Mouse (Mus musculus): ENCODE data around the gene Akr1b7. TPM values are rescaled to one million over a fixed set of nuclear protein-coding genes. Genes with fewer than 3 reads are reported as not detected.
"Not testable (repeated sequence)": the region's sequence is repeated elsewhere in the genome, so short reads cannot be mapped to it uniquely, and the experiment has no call there.

Gene Akr1b7
- polyA plus RNA-seq (2014; fragmentation: Nextera tagmentation; extraction: Ambion mirVana), result 0.70 and 1.2 TPM in 2 replicates

- H3K27me3 ChIP-seq (replicated peaks; ENCODE audit: control insufficient read depth, insufficient read depth, low read length), result no peaks in the 10 kb centered on the region
- H3K9me3 ChIP-seq (ENCODE audit: control insufficient read depth, low read length), result no peaks in the 10 kb centered on the region
- ATAC-seq (replicated peaks; ENCODE audit: low FRiP score), result no peak
- H3K36me3 ChIP-seq (ENCODE audit: control insufficient read depth, insufficient read depth, low read length), result no peaks in the 10 kb centered on the region
- no peak within 1 kb of the TSS for H3K4me3 ChIP-seq (ENCODE audit: low read depth, low read length)
- H3K9ac ChIP-seq (ENCODE audit: low read depth, low read length), result no peak within 1 kb of the TSS
- no peaks in the 10 kb centered on the region for H3K4me1 ChIP-seq (replicated peaks; ENCODE audit: control insufficient read depth, insufficient read depth, low read length)
- H3K27ac ChIP-seq (ENCODE audit: low read depth, low read length), result no peak within 1 kb of the TSS
- DNase-seq (ENCODE audit: low spot score), result no peak
- no peak within 1 kb of the TSS for H3K4me2 ChIP-seq
- WGBS, result 66% methylated on average over 6 of the region's 6 CpGs
These were observed at the start of gene Akr1b7 for GRCm38 (mm10) chr6:34412023-34412422. Akr1b7 (plus strand) TSS chr6:34412334.

GRCm38 (mm10) chr6:34364217-34365136 lies 47.7 kb upstream of the Akr1b7 start:
- Histone ChIP-seq H3K36me3 (ENCODE audit: control insufficient read depth, insufficient read depth, low read length) (no peaks in the 10 kb centered on the region), H3K4me2 (no peak overlapping the region), H3K27ac (ENCODE audit: low read depth, low read length) (no peak overlapping the region), H3K4me1 (replicated peaks; ENCODE audit: control insufficient read depth, insufficient read depth, low read length) (no peaks in the 10 kb centered on the region), H3K27me3 (replicated peaks; ENCODE audit: control insufficient read depth, insufficient read depth, low read length) (no peaks in the 10 kb centered on the region), H3K9me3 (ENCODE audit: control insufficient read depth, low read length) (no peaks in the 10 kb centered on the region), H3K9ac (ENCODE audit: low read depth, low read length) (no peak overlapping the region), H3K4me3 (ENCODE audit: low read depth, low read length) (no peak overlapping the region)
- 73% methylated on average over 12 of the region's 12 CpGs for WGBS
- ATAC-seq (replicated peaks; ENCODE audit: low FRiP score) (no peak), DNase-seq (ENCODE audit: low spot score) (no peak)

- ATAC-seq (replicated peaks; ENCODE audit: low FRiP score) (no peak), DNase-seq (ENCODE audit: low spot score) (no peak)
- Histone ChIP-seq H3K36me3 (ENCODE audit: control insufficient read depth, insufficient read depth, low read length) (no peaks in the 10 kb centered on the region), H3K27ac (ENCODE audit: low read depth, low read length) (no peak overlapping the region), H3K4me2 (no peak overlapping the region), H3K27me3 (replicated peaks; ENCODE audit: control insufficient read depth, insufficient read depth, low read length) (no peaks in the 10 kb centered on the region), H3K4me1 (replicated peaks; ENCODE audit: control insufficient read depth, insufficient read depth, low read length) (no peaks in the 10 kb centered on the region; the same call in 1 of the 2 replicates), H3K9ac (ENCODE audit: low read depth, low read length) (no peak overlapping the region), H3K4me3 (ENCODE audit: low read depth, low read length) (no peak overlapping the region), H3K9me3 (ENCODE audit: control insufficient read depth, low read length) (no peaks in the 10 kb centered on the region)
- 61% methylated on average over 9 of the region's 9 CpGs for WGBS
These were observed 44.1 kb upstream of the Akr1b7 start for GRCm38 (mm10) chr6:34367998-34368397.

GRCm38 (mm10) chr6:34370081-34370480 lies 42.1 kb upstream of the Akr1b7 start:
- DNase-seq (ENCODE audit: low spot score), result no peak
- no peak for ATAC-seq (replicated peaks; ENCODE audit: low FRiP score)
- no peaks in the 10 kb centered on the region for H3K9me3 ChIP-seq (ENCODE audit: control insufficient read depth, low read length)
- H3K27ac ChIP-seq (ENCODE audit: low read depth, low read length), result no peak overlapping the region
- H3K9ac ChIP-seq (ENCODE audit: low read depth, low read length), result no peak overlapping the region
- no peaks in the 10 kb centered on the region; the same call in 1 of the 2 replicates for H3K4me1 ChIP-seq (replicated peaks; ENCODE audit: control insufficient read depth, insufficient read depth, low read length)
- no peaks in the 10 kb centered on the region for H3K36me3 ChIP-seq (ENCODE audit: control insufficient read depth, insufficient read depth, low read length)
- no peak overlapping the region for H3K4me3 ChIP-seq (ENCODE audit: low read depth, low read length)
- H3K4me2 ChIP-seq, result no peak overlapping the region
- H3K27me3 ChIP-seq (replicated peaks; ENCODE audit: control insufficient read depth, insufficient read depth, low read length), result no peaks in the 10 kb centered on the region
- 87% methylated on average over 8 of the region's 8 CpGs for WGBS

- H3K27me3 ChIP-seq (replicated peaks; ENCODE audit: control insufficient read depth, insufficient read depth, low read length), result no peaks in the 10 kb centered on the region
- DNase-seq (ENCODE audit: low spot score), result peak; percentile 65
- no peak; the same call in 1 of the 2 replicates for ATAC-seq (replicated peaks; ENCODE audit: low FRiP score)
- no peaks in the 10 kb centered on the region; the same call in 1 of the 2 replicates for H3K4me1 ChIP-seq (replicated peaks; ENCODE audit: control insufficient read depth, insufficient read depth, low read length)
- H3K9ac ChIP-seq (ENCODE audit: low read depth, low read length), result no peak overlapping the region; the same call in 1 of the 2 replicates
- peak overlapping the region; percentile 61 for H3K4me2 ChIP-seq
- no peak overlapping the region for H3K27ac ChIP-seq (ENCODE audit: low read depth, low read length)
- H3K9me3 ChIP-seq (ENCODE audit: control insufficient read depth, low read length), result no peaks in the 10 kb centered on the region
- WGBS, result 22% methylated on average over 18 of the region's 18 CpGs
- H3K36me3 ChIP-seq (ENCODE audit: control insufficient read depth, insufficient read depth, low read length), result no peaks in the 10 kb centered on the region
- H3K4me3 ChIP-seq (ENCODE audit: low read depth, low read length), result peak overlapping the region; percentile 13; the same call in 1 of the 2 replicates
These were observed 40.3 kb upstream of the Akr1b7 start for GRCm38 (mm10) chr6:34371700-34372351.

- no peaks in the 10 kb centered on the region for H3K36me3 ChIP-seq (ENCODE audit: control insufficient read depth, insufficient read depth, low read length)
- no peak for DNase-seq (ENCODE audit: low spot score)
- no peak overlapping the region for H3K9ac ChIP-seq (ENCODE audit: low read depth, low read length)
- H3K27ac ChIP-seq (ENCODE audit: low read depth, low read length), result no peak overlapping the region
- H3K9me3 ChIP-seq (ENCODE audit: control insufficient read depth, low read length), result no peaks in the 10 kb centered on the region
- no peak for ATAC-seq (replicated peaks; ENCODE audit: low FRiP score)
- H3K4me2 ChIP-seq, result no peak overlapping the region
- no peaks in the 10 kb centered on the region for H3K27me3 ChIP-seq (replicated peaks; ENCODE audit: control insufficient read depth, insufficient read depth, low read length)
- no peaks in the 10 kb centered on the region; the same call in 1 of the 2 replicates for H3K4me1 ChIP-seq (replicated peaks; ENCODE audit: control insufficient read depth, insufficient read depth, low read length)
- WGBS, result 64% methylated on average over 7 of the region's 7 CpGs
- no peak overlapping the region for H3K4me3 ChIP-seq (ENCODE audit: low read depth, low read length)
These were observed 38.3 kb upstream of the Akr1b7 start for GRCm38 (mm10) chr6:34373841-34374240.

GRCm38 (mm10) chr6:34375888-34376287 lies 36.2 kb upstream of the Akr1b7 start:
- DNase-seq (ENCODE audit: low spot score); H3K4me2 ChIP-seq: not testable (repeated sequence)
- WGBS, result 77% methylated on average over 5 of the region's 5 CpGs

GRCm38 (mm10) chr6:34383401-34383800 lies 28.7 kb upstream of the Akr1b7 start:
- H3K9ac ChIP-seq (ENCODE audit: low read depth, low read length), result no peak overlapping the region
- 45% methylated on average over 8 of the region's 8 CpGs for WGBS
- H3K27me3 ChIP-seq (replicated peaks; ENCODE audit: control insufficient read depth, insufficient read depth, low read length), result no peaks in the 10 kb centered on the region
- no peaks in the 10 kb centered on the region for H3K36me3 ChIP-seq (ENCODE audit: control insufficient read depth, insufficient read depth, low read length)
- no peaks in the 10 kb centered on the region for H3K9me3 ChIP-seq (ENCODE audit: control insufficient read depth, low read length)
- H3K4me3 ChIP-seq (ENCODE audit: low read depth, low read length), result no peak overlapping the region
- peak overlapping the region; percentile 96; the same call in 1 of the 2 replicates for H3K4me2 ChIP-seq
- ATAC-seq (replicated peaks; ENCODE audit: low FRiP score) (no peak), DNase-seq (ENCODE audit: low spot score) (no peak)
- no peak overlapping the region for H3K27ac ChIP-seq (ENCODE audit: low read depth, low read length)
- H3K4me1 ChIP-seq (replicated peaks; ENCODE audit: control insufficient read depth, insufficient read depth, low read length), result no peaks in the 10 kb centered on the region

More at GRCm38 (mm10) chr6:34375888-34376287, 36.2 kb upstream of the Akr1b7 start:
- not testable (repeated sequence) for ATAC-seq (replicated peaks; ENCODE audit: low FRiP score); H3K9ac ChIP-seq (ENCODE audit: low read depth, low read length); H3K4me1 ChIP-seq (replicated peaks; ENCODE audit: control insufficient read depth, insufficient read depth, low read length); H3K27me3 ChIP-seq (replicated peaks; ENCODE audit: control insufficient read depth, insufficient read depth, low read length); H3K36me3 ChIP-seq (ENCODE audit: control insufficient read depth, insufficient read depth, low read length); H3K4me3 ChIP-seq (ENCODE audit: low read depth, low read length); H3K9me3 ChIP-seq (ENCODE audit: control insufficient read depth, low read length); H3K27ac ChIP-seq (ENCODE audit: low read depth, low read length)
